Mouse (Mus musculus) G1E (cell line): ENCODE results near the gene Rchy1. TPM values are rescaled to one million over a fixed set of nuclear protein-coding genes. Genes with fewer than 3 reads are reported as not detected.

Experiments used
- ATAC-seq: 2 replicates; pipeline ENCODE4 v1.8.0; 2016; ENCODE audit warnings: mild to moderate bottlenecking; ENCODE audit not compliant: insufficient number of reproducible peaks, poor library complexity, low FRiP score, severe bottlenecking; ENCODE audit errors: extremely low read depth
- DNase-seq: peaks from one replicate; pipeline ENCODE4 v3.0.0; 2012; ENCODE audit warnings: low spot score
- H3K27me3 ChIP-seq: 2 replicates; pipeline ENCODE4 v1.6.1; 2012; ENCODE audit warnings: mild to moderate bottlenecking, low read length, inconsistent platforms; ENCODE audit not compliant: insufficient read depth
- H3K36me3 ChIP-seq: replicated peaks from 2 replicates; pipeline ENCODE3; 2012; ENCODE audit warnings: mild to moderate bottlenecking, inconsistent platforms
- H3K4me1 ChIP-seq: 2 replicates; pipeline ENCODE4 v1.6.1; 2012; ENCODE audit warnings: low read depth, low read length, inconsistent platforms, mixed read lengths; ENCODE audit not compliant: insufficient read depth
- H3K4me3 ChIP-seq: 2 replicates; pipeline ENCODE4 v1.5.1; 2012; ENCODE audit warnings: low read depth, mild to moderate bottlenecking, inconsistent platforms, low read length, moderate library complexity, mixed read lengths
- H3K9me3 ChIP-seq: replicated peaks from 2 replicates; pipeline ENCODE4 v1.6.1; 2012; ENCODE audit warnings: inconsistent platforms
- CTCF ChIP-seq: IDR thresholded peaks from 2 replicates; pipeline ENCODE4 v1.5.1; 2012; ENCODE audit warnings: low read depth, low read length, inconsistent platforms, mixed read lengths
- GATA1 ChIP-seq: IDR thresholded peaks from 2 replicates; pipeline ENCODE4 v1.6.1; 2012; ENCODE audit warnings: borderline replicate concordance, low read length, inconsistent platforms, mixed read lengths
- GATA2 ChIP-seq: IDR thresholded peaks from 2 replicates; pipeline ENCODE4 v1.6.1; 2012; ENCODE audit warnings: low read depth, low read length, inconsistent platforms, borderline replicate concordance
- POLR2AphosphoS5 ChIP-seq: IDR thresholded peaks from 2 replicates; pipeline ENCODE4 v1.6.1; 2012; ENCODE audit warnings: low read depth, low read length, inconsistent platforms; ENCODE audit not compliant: insufficient replicate concordance
- TAL1 ChIP-seq: conservative IDR thresholded peaks from 2 replicates; pipeline ENCODE4 v1.6.1; 2012; ENCODE audit warnings: low read depth, low read length, inconsistent platforms, mixed read lengths
- polyA plus RNA-seq: library from polyadenylated mRNA; stranded (reverse); fragments of >175 nt; gene quantifications from 2 replicates; pipeline ENCODE4 v1.2.3, GENCODE M21; 2012
- total RNA-seq, 2 experiments: library from RNA; stranded (forward) in 1 of 2; stranded (reverse) in 1 of 2; fragments of 200-1000 nt in 1 of 2; fragments of >200 nt in 1 of 2; fragmentation: Nextera tagmentation in 1 of 2; gene quantifications; 2 replicates each; pipeline ENCODE4 v1.2.3; 2014 to 2017

Gene Rchy1
- total and polyA plus RNA-seq, 3 experiments, result 11.9 to 64.2 (median 60.9) TPM

- peaks cover 26% of the 10 kb centered on the region for H3K27me3 ChIP-seq
- ATAC-seq (no peak), DNase-seq (no peak)
- H3K36me3 ChIP-seq, result no peaks in the 10 kb centered on the region
- TF ChIP-seq GATA2 (no peak), TAL1 (no peak), POLR2AphosphoS5 (no peak), CTCF (no peak), GATA1 (no peak)
- H3K9me3 ChIP-seq, result no peaks in the 10 kb centered on the region
- H3K4me3 ChIP-seq, result no peak overlapping the region
- no peaks in the 10 kb centered on the region for H3K4me1 ChIP-seq
Observed at GRCm38 (mm10) chr5:91909010-91909620, 53.8 kb downstream of the Rchy1 start.

Other genes with a start within 250 kb of the Rchy1 start
- not detected in 2 replicates for gene Odaph, start 24.4 kb upstream of the Rchy1 start, total RNA-seq (2014; fragmentation: Nextera tagmentation)
- gene Odaph, start 24.4 kb upstream of the Rchy1 start, total RNA-seq (2017), result 0.12 and 0.22 TPM in 2 replicates
- gene Odaph, start 24.4 kb upstream of the Rchy1 start, polyA plus RNA-seq, result not detected in 2 replicates
- gene Cdkl2, start 80.8 kb upstream of the Rchy1 start, total RNA-seq (2014; fragmentation: Nextera tagmentation), result 0.29 and 1.4 TPM in 2 replicates
- 2.9 and 4.3 TPM in 2 replicates for gene Cdkl2, start 80.8 kb upstream of the Rchy1 start, total RNA-seq (2017)
- 0.02 TPM in 2 replicates for gene Cdkl2, start 80.8 kb upstream of the Rchy1 start, polyA plus RNA-seq
- gene G3bp2, start 120.7 kb upstream of the Rchy1 start, total RNA-seq (2014; fragmentation: Nextera tagmentation), result 67.6 and 83.1 TPM in 2 replicates
- 89.8 and 101 TPM in 2 replicates for gene G3bp2, start 120.7 kb upstream of the Rchy1 start, total RNA-seq (2017)
- 13.4 and 16.8 TPM in 2 replicates for gene G3bp2, start 120.7 kb upstream of the Rchy1 start, polyA plus RNA-seq
- gene Uso1, start 174.9 kb upstream of the Rchy1 start, total RNA-seq (2014; fragmentation: Nextera tagmentation), result 50.5 and 52.5 TPM in 2 replicates
- gene Uso1, start 174.9 kb upstream of the Rchy1 start, total RNA-seq (2017), result 21.3 and 21.9 TPM in 2 replicates
- gene Uso1, start 174.9 kb upstream of the Rchy1 start, polyA plus RNA-seq, result 20.7 and 39.7 TPM in 2 replicates